Mouse (Mus musculus) stomach, postnatal 0 days (tissue): Measurements from ENCODE around the gene Cacna1h. TPM values are rescaled to one million over a fixed set of nuclear protein-coding genes. Genes with fewer than 3 reads are reported as not detected.

Experiments used
- ATAC-seq: fragments of 200-750 bp; cut with Nextera tagmentation; 2 replicates; pipeline ENCODE4 v1.8.0; 2017; ENCODE audit not compliant: low FRiP score, low TSS enrichment
- DNase-seq: peaks from one replicate; pipeline ENCODE4 v3.0.0-alpha.2; 2016; ENCODE audit warnings: low spot score
- H3K27ac ChIP-seq: fragments of 300-500 bp; sonication (generic); replicated peaks from 2 replicates; pipeline ENCODE4 v1.5.1; 2014; ENCODE audit warnings: mild to moderate bottlenecking, control low read depth
- H3K27me3 ChIP-seq: fragments of 300-500 bp; sonication (generic); 2 replicates; pipeline ENCODE4 v1.6.1; 2014; ENCODE audit warnings: low read length; ENCODE audit not compliant: control insufficient read depth, insufficient read depth
- H3K36me3 ChIP-seq: fragments of 300-500 bp; sonication (generic); 2 replicates; pipeline ENCODE4 v1.6.1; 2014; ENCODE audit warnings: low read length, mixed read lengths; ENCODE audit not compliant: control insufficient read depth, insufficient read depth
- H3K4me1 ChIP-seq: fragments of 300-500 bp; sonication (generic); replicated peaks from 2 replicates; pipeline ENCODE4 v1.6.1; 2014; ENCODE audit warnings: antibody characterized with exemption; ENCODE audit not compliant: control insufficient read depth, insufficient read depth
- H3K4me2 ChIP-seq: fragments of 300-500 bp; sonication (generic); replicated peaks from 2 replicates; pipeline ENCODE4 v1.6.1; 2014; ENCODE audit warnings: low read depth, mild to moderate bottlenecking, control low read depth, moderate library complexity
- H3K4me3 ChIP-seq: fragments of 300-500 bp; sonication (generic); 2 replicates; pipeline ENCODE4 v1.5.1; 2014; ENCODE audit warnings: low read depth, low read length, control low read depth
- H3K9ac ChIP-seq: fragments of 300-500 bp; sonication (generic); 2 replicates; pipeline ENCODE4 v1.6.1; 2014; ENCODE audit warnings: mild to moderate bottlenecking, low read length, control low read depth, mixed read lengths
- H3K9me3 ChIP-seq: fragments of 300-500 bp; sonication (generic); 2 replicates; pipeline ENCODE4 v1.6.1; 2016; ENCODE audit warnings: low read length; ENCODE audit not compliant: control insufficient read depth
- CTCF ChIP-seq: IDR thresholded peaks from 2 replicates; pipeline ENCODE4 v1.5.1; 2016; ENCODE audit warnings: antibody characterized with exemption, low read depth, mild to moderate bottlenecking, moderate library complexity
- EP300 ChIP-seq: optimal IDR thresholded peaks from 2 replicates; pipeline ENCODE3; 2016; ENCODE audit warnings: antibody characterized with exemption
- WGBS: fragments of 180-500 bp; shearing (Covaris S2); extraction: QIAGEN DNeasy Blood & Tissue Kit; methylation state at CpG from one replicate; pipeline ENCODE4 v1.1.7; 2014; 5-methylcytosine and 5-hydroxymethylcytosine counted together
- polyA plus RNA-seq: library from polyadenylated mRNA; unstranded; fragments of >200 nt; fragmentation: Nextera tagmentation; extraction: Ambion mirVana; gene quantifications from 2 replicates; pipeline ENCODE4 v1.2.1, GENCODE M21; 2015

The Cacna1h gene
- polyA plus RNA-seq, 1 experiment from 2014 or later, result 1.5 TPM

DNA sequence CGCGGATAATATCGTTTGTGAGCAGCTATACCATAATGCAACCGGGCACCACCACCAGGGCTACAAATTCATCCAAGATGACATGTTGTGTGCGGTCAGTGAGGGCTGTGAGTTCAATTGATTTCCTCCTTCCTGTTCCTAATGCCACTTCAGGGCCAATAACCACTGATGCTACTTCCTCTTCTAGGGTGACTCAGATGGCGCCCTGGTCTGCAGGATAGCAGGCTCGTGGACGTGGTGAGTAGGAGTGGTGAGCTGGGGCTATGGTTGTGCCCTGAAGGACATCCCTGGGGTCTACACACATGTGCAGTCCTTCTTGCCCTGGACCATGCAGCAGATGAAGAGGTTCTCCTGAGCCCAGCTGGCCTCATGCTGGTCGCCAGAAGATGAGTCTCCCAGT, 101.3 kb downstream of the Cacna1h start:
- Histone ChIP-seq H3K27ac (no peak overlapping the region), H3K36me3 (no peaks in the 10 kb centered on the region)
- ATAC-seq, result no peak

More for the DNA sequence above, 101.3 kb downstream of the Cacna1h start:
- H3K9ac ChIP-seq, result no peak overlapping the region
- no peaks in the 10 kb centered on the region for H3K4me1 ChIP-seq
- H3K4me2 ChIP-seq, result no peak overlapping the region
- TF ChIP-seq CTCF (no peak), EP300 (no peak)
- 61% methylated on average over 9 of the region's 9 CpGs for WGBS
- no peaks in the 10 kb centered on the region for H3K9me3 ChIP-seq
- H3K4me3 ChIP-seq, result no peak overlapping the region
- DNase-seq, result no peak
- H3K27me3 ChIP-seq, result no peaks in the 10 kb centered on the region

Other genes with a start within 250 kb of the Cacna1h start
- 23.1 and 23.6 TPM in 2 replicates for gene BC003965, start 249.2 kb downstream of the Cacna1h start, polyA plus RNA-seq
- 3.0 and 3.1 TPM in 2 replicates for gene Unkl, start 245.4 kb downstream of the Cacna1h start, polyA plus RNA-seq
- 36.0 and 39.3 TPM in 2 replicates for gene Gnptg, start 193.7 kb downstream of the Cacna1h start, polyA plus RNA-seq
- gene Tsr3, start 193.6 kb downstream of the Cacna1h start, polyA plus RNA-seq, result 31.3 and 33.7 TPM in 2 replicates
- 1.2 and 1.3 TPM in 2 replicates for gene Baiap3, start 177.4 kb downstream of the Cacna1h start, polyA plus RNA-seq
- 308 and 318 TPM in 2 replicates for gene Ube2i, start 159.2 kb downstream of the Cacna1h start, polyA plus RNA-seq
- gene Prss34, start 135.4 kb downstream of the Cacna1h start, polyA plus RNA-seq, result 0.50 and 0.52 TPM in 2 replicates
- not detected in 2 replicates for gene Prss28, start 125.1 kb downstream of the Cacna1h start, polyA plus RNA-seq
- not detected in 2 replicates for gene Prss29, start 115.1 kb downstream of the Cacna1h start, polyA plus RNA-seq
- gene Tpsab1, start 88.2 kb downstream of the Cacna1h start, polyA plus RNA-seq, result 0.62 and 0.75 TPM in 2 replicates
- 18.1 and 18.5 TPM in 2 replicates for gene Tpsb2, start 67.5 kb downstream of the Cacna1h start, polyA plus RNA-seq
- gene Tpsg1, start 64.5 kb downstream of the Cacna1h start, polyA plus RNA-seq, result 0.16 and 0.27 TPM in 2 replicates
- gene Tekt4, start 20.8 kb upstream of the Cacna1h start, polyA plus RNA-seq, result 0.06 TPM in 1 of 2 replicates, not detected in the other
- 0.06 and 0.16 TPM in 2 replicates for gene Sstr5, start 63.5 kb upstream of the Cacna1h start, polyA plus RNA-seq
- 1.4 and 1.6 TPM in 2 replicates for gene Sox8, start 136.9 kb upstream of the Cacna1h start, polyA plus RNA-seq
- gene Lmf1, start 145.3 kb upstream of the Cacna1h start, polyA plus RNA-seq, result 16.3 and 17.7 TPM in 2 replicates